Mouse (Mus musculus): Measurements from ENCODE around the gene Mrpl14. TPM values are rescaled to one million over a fixed set of nuclear protein-coding genes. Genes with fewer than 3 reads are reported as not detected.

Mrpl14 gene
- polyA plus RNA-seq, 1 experiment from 2014 or later, result 143 TPM

- no peak overlapping the region for H3K4me3 ChIP-seq (ENCODE audit: low read length)
- WGBS, result 24% methylated on average over 27 of the region's 27 CpGs
- H3K4me2 ChIP-seq (ENCODE audit: low read depth, low read length), result peak overlapping the region; percentile 46
- 0 out of 2 replicates have a peak, but pooled peaks cover 2% of the 10 kb centered on the region for H3K4me1 ChIP-seq (ENCODE audit: control insufficient read depth, insufficient read depth, low read length)
- ATAC-seq (replicated peaks; ENCODE audit: extremely low read depth, insufficient read depth, low FRiP score), result peak; percentile 37; the same call in 1 of the 2 replicates
- H3K9ac ChIP-seq (ENCODE audit: low read length), result peak overlapping the region; percentile 42; the same call in 1 of the 2 replicates
- H3K27me3 ChIP-seq (ENCODE audit: control insufficient read depth, insufficient read depth, low read length), result no peaks in the 10 kb centered on the region
- no peak overlapping the region for H3K27ac ChIP-seq (ENCODE audit: low read length)
- H3K36me3 ChIP-seq (ENCODE audit: control insufficient read depth, insufficient read depth), result peaks cover 19% of the 10 kb centered on the region
- no peaks in the 10 kb centered on the region for H3K9me3 ChIP-seq (replicated peaks; ENCODE audit: control insufficient read depth, low read length)
Observed at GRCm38 (mm10) chr17:45663106-45663919, 22.8 kb upstream of the Mrpl14 start.

GRCm38 (mm10) chr17:45664608-45665007 is 21.5 kb upstream of the Mrpl14 start:
- Histone ChIP-seq H3K36me3 (ENCODE audit: control insufficient read depth, insufficient read depth) (peaks cover 20% of the 10 kb centered on the region), H3K9ac (ENCODE audit: low read length) (no peak overlapping the region), H3K27me3 (ENCODE audit: control insufficient read depth, insufficient read depth, low read length) (no peaks in the 10 kb centered on the region), H3K4me2 (ENCODE audit: low read depth, low read length) (no peak overlapping the region), H3K9me3 (replicated peaks; ENCODE audit: control insufficient read depth, low read length) (no peaks in the 10 kb centered on the region), H3K4me1 (ENCODE audit: control insufficient read depth, insufficient read depth, low read length) (0 out of 2 replicates have a peak, but pooled peaks cover 2% of the 10 kb centered on the region), H3K4me3 (ENCODE audit: low read length) (no peak overlapping the region), H3K27ac (ENCODE audit: low read length) (no peak overlapping the region)
- ATAC-seq (replicated peaks; ENCODE audit: extremely low read depth, insufficient read depth, low FRiP score), result no peak
- WGBS, result 84% methylated on average over 13 of the region's 13 CpGs

DNA sequence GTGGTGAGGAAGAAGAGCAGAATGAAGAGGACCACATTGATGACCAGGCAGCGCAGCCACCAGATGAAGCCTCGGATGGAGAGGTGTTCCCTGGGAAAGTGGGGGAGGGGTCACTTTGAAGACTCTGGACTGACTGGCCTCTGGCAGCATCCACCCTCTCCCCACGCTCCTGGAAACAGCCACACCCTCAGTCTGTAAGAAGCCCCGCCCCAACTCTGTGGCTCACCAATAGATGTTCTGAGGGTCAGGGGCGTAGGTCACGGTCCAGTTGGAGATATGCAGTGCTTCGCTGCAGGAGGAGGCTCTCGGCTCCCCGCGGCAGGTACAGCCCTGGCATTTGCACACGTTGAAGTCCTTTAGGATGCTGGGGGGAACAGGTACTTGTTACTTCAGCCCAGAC is 20.0 kb upstream of the Mrpl14 start:
- Histone ChIP-seq H3K4me3 (ENCODE audit: low read length) (no peak overlapping the region), H3K27me3 (ENCODE audit: control insufficient read depth, insufficient read depth, low read length) (no peaks in the 10 kb centered on the region), H3K9ac (ENCODE audit: low read length) (no peak overlapping the region), H3K36me3 (ENCODE audit: control insufficient read depth, insufficient read depth) (peaks cover 20% of the 10 kb centered on the region), H3K9me3 (replicated peaks; ENCODE audit: control insufficient read depth, low read length) (no peaks in the 10 kb centered on the region), H3K4me2 (ENCODE audit: low read depth, low read length) (no peak overlapping the region), H3K4me1 (ENCODE audit: control insufficient read depth, insufficient read depth, low read length) (0 out of 2 replicates have a peak, but pooled peaks cover 2% of the 10 kb centered on the region), H3K27ac (ENCODE audit: low read length) (no peak overlapping the region)
- 75% methylated on average over 11 of the region's 11 CpGs for WGBS
- ATAC-seq (replicated peaks; ENCODE audit: extremely low read depth, insufficient read depth, low FRiP score), result no peak

DNA sequence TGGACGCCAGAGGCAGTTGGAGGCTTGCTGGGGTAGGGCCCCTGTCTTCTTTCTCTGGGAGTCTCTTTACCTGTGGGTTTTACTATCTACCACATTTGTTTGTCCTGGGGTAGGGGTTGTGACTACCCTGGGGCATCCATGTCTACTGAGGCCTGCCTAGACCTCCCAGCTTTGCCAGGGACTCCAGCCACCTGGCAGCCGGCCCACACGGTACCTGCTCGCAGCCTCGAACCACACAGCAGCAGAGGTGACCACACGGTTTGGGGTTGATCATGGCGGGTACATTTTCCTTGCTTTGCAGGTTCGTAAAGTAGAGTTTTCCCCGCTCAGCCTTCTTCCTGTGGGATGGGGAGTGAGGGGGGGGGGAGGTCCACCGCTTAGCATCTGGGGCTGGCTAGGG is 18.6 kb upstream of the Mrpl14 start:
- H3K4me1 ChIP-seq (ENCODE audit: control insufficient read depth, insufficient read depth, low read length), result 0 out of 2 replicates have a peak, but pooled peaks cover 2% of the 10 kb centered on the region
- no peak overlapping the region for H3K4me3 ChIP-seq (ENCODE audit: low read length)
- ATAC-seq (replicated peaks; ENCODE audit: extremely low read depth, insufficient read depth, low FRiP score), result no peak
- peaks cover 22% of the 10 kb centered on the region for H3K36me3 ChIP-seq (ENCODE audit: control insufficient read depth, insufficient read depth)
- H3K27ac ChIP-seq (ENCODE audit: low read length), result no peak overlapping the region
- H3K27me3 ChIP-seq (ENCODE audit: control insufficient read depth, insufficient read depth, low read length), result no peaks in the 10 kb centered on the region
- no peaks in the 10 kb centered on the region for H3K9me3 ChIP-seq (replicated peaks; ENCODE audit: control insufficient read depth, low read length)
- no peak overlapping the region for H3K9ac ChIP-seq (ENCODE audit: low read length)
- WGBS, result 83% methylated on average over 10 of the region's 10 CpGs
- no peak overlapping the region for H3K4me2 ChIP-seq (ENCODE audit: low read depth, low read length)

DNA sequence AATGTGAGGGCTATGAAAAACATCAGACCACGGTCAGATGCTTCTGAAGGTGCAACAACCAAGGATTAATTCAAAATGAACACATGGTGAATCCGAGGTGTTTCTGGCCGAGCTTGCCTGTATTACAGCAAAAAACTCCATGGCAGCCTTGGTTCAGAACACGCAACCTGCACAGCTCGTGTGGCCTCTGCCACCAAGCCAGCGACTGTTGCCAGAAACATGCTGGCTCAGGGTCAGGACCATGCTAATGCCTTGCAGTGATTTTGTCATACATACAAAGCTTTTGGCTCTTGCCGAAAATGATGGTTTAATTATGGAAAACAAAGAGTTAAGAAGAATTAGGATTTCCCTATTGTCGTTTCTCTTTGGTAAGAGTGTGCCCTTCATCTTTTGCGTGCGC is 18.1 kb upstream of the Mrpl14 start:
- Histone ChIP-seq H3K4me3 (ENCODE audit: low read length) (no peak overlapping the region), H3K36me3 (ENCODE audit: control insufficient read depth, insufficient read depth) (peaks cover 22% of the 10 kb centered on the region), H3K9ac (ENCODE audit: low read length) (no peak overlapping the region), H3K4me2 (ENCODE audit: low read depth, low read length) (no peak overlapping the region), H3K9me3 (replicated peaks; ENCODE audit: control insufficient read depth, low read length) (no peaks in the 10 kb centered on the region), H3K4me1 (ENCODE audit: control insufficient read depth, insufficient read depth, low read length) (0 out of 2 replicates have a peak, but pooled peaks cover 2% of the 10 kb centered on the region), H3K27me3 (ENCODE audit: control insufficient read depth, insufficient read depth, low read length) (no peaks in the 10 kb centered on the region), H3K27ac (ENCODE audit: low read length) (no peak overlapping the region)
- WGBS, result 90% methylated on average over 10 of the region's 10 CpGs
- no peak for ATAC-seq (replicated peaks; ENCODE audit: extremely low read depth, insufficient read depth, low FRiP score)

DNA sequence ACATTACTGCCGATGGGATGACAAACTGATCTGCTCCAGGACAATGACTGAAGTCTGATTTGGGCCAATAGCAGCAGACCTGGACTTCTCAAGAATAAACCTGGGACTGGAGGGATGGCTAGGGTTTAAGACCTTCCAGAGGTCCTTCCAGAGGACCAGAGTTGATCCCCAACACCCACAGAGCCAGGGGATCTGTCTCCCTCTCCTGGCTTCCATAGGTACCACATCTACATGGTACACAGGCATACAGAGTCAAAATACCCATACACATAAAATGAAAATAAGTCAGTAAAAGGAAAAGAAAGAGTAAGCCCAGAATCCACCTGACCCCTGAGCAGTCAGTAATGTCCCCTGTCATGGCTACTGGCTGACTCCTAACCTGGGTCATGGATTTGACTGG is 14.3 kb upstream of the Mrpl14 start:
- no peaks in the 10 kb centered on the region for H3K27me3 ChIP-seq (ENCODE audit: control insufficient read depth, insufficient read depth, low read length)
- ATAC-seq (replicated peaks; ENCODE audit: extremely low read depth, insufficient read depth, low FRiP score), result no peak
- no peaks in the 10 kb centered on the region for H3K9me3 ChIP-seq (replicated peaks; ENCODE audit: control insufficient read depth, low read length)
- no peak overlapping the region for H3K27ac ChIP-seq (ENCODE audit: low read length)
- no peak overlapping the region for H3K4me2 ChIP-seq (ENCODE audit: low read depth, low read length)
- no peak overlapping the region for H3K4me3 ChIP-seq (ENCODE audit: low read length)
- WGBS, result 81% methylated on average over 1 of the region's 1 CpGs
- H3K9ac ChIP-seq (ENCODE audit: low read length), result no peak overlapping the region
- H3K36me3 ChIP-seq (ENCODE audit: control insufficient read depth, insufficient read depth), result peaks cover 17% of the 10 kb centered on the region
- H3K4me1 ChIP-seq (ENCODE audit: control insufficient read depth, insufficient read depth, low read length), result no peaks in the 10 kb centered on the region

- Histone ChIP-seq H3K36me3 (ENCODE audit: control insufficient read depth, insufficient read depth) (peaks cover 17% of the 10 kb centered on the region), H3K9me3 (replicated peaks; ENCODE audit: control insufficient read depth, low read length) (no peaks in the 10 kb centered on the region), H3K4me3 (ENCODE audit: low read length) (no peak overlapping the region), H3K4me1 (ENCODE audit: control insufficient read depth, insufficient read depth, low read length) (no peaks in the 10 kb centered on the region), H3K9ac (ENCODE audit: low read length) (no peak overlapping the region), H3K4me2 (ENCODE audit: low read depth, low read length) (no peak overlapping the region), H3K27ac (ENCODE audit: low read length) (no peak overlapping the region), H3K27me3 (ENCODE audit: control insufficient read depth, insufficient read depth, low read length) (no peaks in the 10 kb centered on the region)
- no peak for ATAC-seq (replicated peaks; ENCODE audit: extremely low read depth, insufficient read depth, low FRiP score)
- WGBS, result 85% methylated on average over 2 of the region's 2 CpGs
Observed at GRCm38 (mm10) chr17:45672598-45672997, 13.5 kb upstream of the Mrpl14 start.

DNA sequence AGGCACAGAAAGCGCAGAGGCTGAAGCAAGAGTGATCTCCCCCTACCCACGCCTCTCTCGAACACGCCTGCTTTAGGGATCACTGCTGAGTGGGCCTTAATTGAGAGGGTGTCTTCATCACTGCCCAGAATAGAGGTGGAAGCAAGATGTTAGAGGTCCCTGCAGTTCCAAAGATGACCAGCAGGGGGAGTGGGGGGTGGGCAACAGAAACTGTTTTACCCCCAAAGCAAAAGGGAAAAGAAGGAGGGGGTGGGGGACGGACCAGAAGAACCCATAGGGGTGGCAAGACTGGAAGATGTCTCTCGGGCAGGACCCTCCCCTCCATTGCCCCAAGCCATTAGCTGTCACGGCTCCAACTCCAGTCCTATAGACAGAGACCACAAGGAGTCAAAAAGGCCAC is 8.0 kb upstream of the Mrpl14 start:
- peaks cover 6% of the 10 kb centered on the region for H3K4me1 ChIP-seq (ENCODE audit: control insufficient read depth, insufficient read depth, low read length)
- H3K27me3 ChIP-seq (ENCODE audit: control insufficient read depth, insufficient read depth, low read length), result no peaks in the 10 kb centered on the region
- ATAC-seq (replicated peaks; ENCODE audit: extremely low read depth, insufficient read depth, low FRiP score), result no peak
- no peak overlapping the region for H3K27ac ChIP-seq (ENCODE audit: low read length)
- H3K36me3 ChIP-seq (ENCODE audit: control insufficient read depth, insufficient read depth), result peaks cover 13% of the 10 kb centered on the region
- no peaks in the 10 kb centered on the region for H3K9me3 ChIP-seq (replicated peaks; ENCODE audit: control insufficient read depth, low read length)
- 26% methylated on average over 7 of the region's 7 CpGs for WGBS
- no peak overlapping the region for H3K4me3 ChIP-seq (ENCODE audit: low read length)
- H3K9ac ChIP-seq (ENCODE audit: low read length), result no peak overlapping the region
- H3K4me2 ChIP-seq (ENCODE audit: low read depth, low read length), result no peak overlapping the region

DNA sequence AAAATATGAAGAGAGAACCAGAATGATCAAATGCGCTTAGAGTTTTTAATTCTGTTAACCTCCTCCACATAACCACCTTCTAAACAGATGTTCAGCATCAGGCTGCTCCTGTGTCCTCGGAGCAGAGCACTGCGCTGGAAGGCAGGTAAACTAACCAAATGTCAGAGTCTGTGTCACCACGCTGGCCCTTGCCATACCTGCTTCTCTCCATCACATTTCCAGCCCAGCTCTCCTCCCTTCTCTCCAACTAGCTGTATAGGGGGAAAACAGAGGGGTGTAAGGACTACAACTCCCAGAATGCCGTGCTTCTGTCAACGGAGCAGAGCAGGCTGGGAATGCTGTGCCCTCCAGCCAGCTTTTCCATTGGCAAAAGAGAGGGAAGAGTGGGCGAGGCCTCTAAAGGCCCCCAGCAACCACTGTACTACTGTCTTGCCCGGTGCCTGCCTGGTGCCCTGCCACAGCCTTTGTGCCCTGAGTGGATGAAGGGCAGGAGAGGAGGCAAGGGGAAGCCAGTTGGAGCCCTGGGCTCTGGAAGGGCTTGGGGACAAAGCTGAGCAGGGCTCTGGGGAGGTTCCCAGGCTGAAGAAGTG is 5.6 kb upstream of the Mrpl14 start:
- Histone ChIP-seq H3K9ac (ENCODE audit: low read length) (peak overlapping the region; percentile 63), H3K27ac (ENCODE audit: low read length) (peak overlapping the region; percentile 61)
- ATAC-seq (replicated peaks; ENCODE audit: extremely low read depth, insufficient read depth, low FRiP score), result peak; percentile 85

More for the DNA sequence above, 5.6 kb upstream of the Mrpl14 start:
- no peaks in the 10 kb centered on the region for H3K27me3 ChIP-seq (ENCODE audit: control insufficient read depth, insufficient read depth, low read length)
- peak overlapping the region; percentile 56 for H3K4me2 ChIP-seq (ENCODE audit: low read depth, low read length)
- H3K36me3 ChIP-seq (ENCODE audit: control insufficient read depth, insufficient read depth), result peaks cover 8% of the 10 kb centered on the region
- H3K4me3 ChIP-seq (ENCODE audit: low read length), result peak overlapping the region; percentile 14; the same call in 1 of the 2 replicates
- WGBS, result 54% methylated on average over 8 of the region's 8 CpGs
- H3K9me3 ChIP-seq (replicated peaks; ENCODE audit: control insufficient read depth, low read length), result no peaks in the 10 kb centered on the region
- H3K4me1 ChIP-seq (ENCODE audit: control insufficient read depth, insufficient read depth, low read length), result peaks cover 11% of the 10 kb centered on the region
